Mouse (Mus musculus): Measurements from ENCODE around the gene Gm44973. TPM values are rescaled to one million over a fixed set of nuclear protein-coding genes. Genes with fewer than 3 reads are reported as not detected.
A peak's percentile ranks its signal among the peaks of the same experiment; 100 is the strongest.
"Not testable (repeated sequence)": the region's sequence is repeated elsewhere in the genome, so short reads cannot be mapped to it uniquely, and the experiment has no call there.

Gm44973 gene
- not detected in 2 replicates for total RNA-seq (2017)

- ATAC-seq (replicated peaks; ENCODE audit: low read depth, poor library complexity, severe bottlenecking) = peak; percentile 61
Measured at GRCm38 (mm10) chr7:5015118-5016001, at the start of gene Gm44973. Gene Gm44973, plus strand, starts transcription at chr7:5015496.

- ATAC-seq (replicated peaks; ENCODE audit: low read depth, poor library complexity, severe bottlenecking) = 0 out of 2 replicates have a peak, but pooled peaks have one; percentile 30
Measured at GRCm38 (mm10) chr7:4971068-4971467, 44.2 kb upstream of the Gm44973 start, which contains the start of gene Sbk3. Gene Sbk3, minus strand, starts transcription at chr7:4971168.

GRCm38 (mm10) chr7:4971710-4972109 is 43.6 kb upstream of the Gm44973 start:
- peak; percentile 52 for ATAC-seq (replicated peaks; ENCODE audit: low read depth, poor library complexity, severe bottlenecking)

GRCm38 (mm10) chr7:4972321-4973047 is 42.8 kb upstream of the Gm44973 start:
- 0 out of 2 replicates have a peak, but pooled peaks have one; percentile 7 for ATAC-seq (replicated peaks; ENCODE audit: low read depth, poor library complexity, severe bottlenecking)

- no peak for ATAC-seq (replicated peaks; ENCODE audit: low read depth, poor library complexity, severe bottlenecking)
Measured at GRCm38 (mm10) chr7:4975455-4975854, 39.8 kb upstream of the Gm44973 start.

- ATAC-seq (replicated peaks; ENCODE audit: low read depth, poor library complexity, severe bottlenecking) = no peak
Measured at GRCm38 (mm10) chr7:4976832-4977231, 38.5 kb upstream of the Gm44973 start.

GRCm38 (mm10) chr7:4988250-4988649 is 27.0 kb upstream of the Gm44973 start:
- no peak for ATAC-seq (replicated peaks; ENCODE audit: low read depth, poor library complexity, severe bottlenecking)

- no peak for ATAC-seq (replicated peaks; ENCODE audit: low read depth, poor library complexity, severe bottlenecking)
Measured at GRCm38 (mm10) chr7:4993347-4993998, 21.8 kb upstream of the Gm44973 start.

GRCm38 (mm10) chr7:4993999-4994788 is 21.1 kb upstream of the Gm44973 start:
- ATAC-seq (replicated peaks; ENCODE audit: low read depth, poor library complexity, severe bottlenecking) = no peak

GRCm38 (mm10) chr7:4995268-4996002 is 19.9 kb upstream of the Gm44973 start:
- ATAC-seq (replicated peaks; ENCODE audit: low read depth, poor library complexity, severe bottlenecking) = no peak; the same call in 1 of the 2 replicates

GRCm38 (mm10) chr7:4996003-4996895 is 19.0 kb upstream of the Gm44973 start, which contains the start of gene Zfp579:
Gene Zfp579, minus strand, starts transcription at chr7:4996158.
- peak; percentile 89 for ATAC-seq (replicated peaks; ENCODE audit: low read depth, poor library complexity, severe bottlenecking)

- ATAC-seq (replicated peaks; ENCODE audit: low read depth, poor library complexity, severe bottlenecking) = no peak
Measured at GRCm38 (mm10) chr7:4996934-4997333, 18.4 kb upstream of the Gm44973 start.

GRCm38 (mm10) chr7:4999876-5000275 is 15.4 kb upstream of the Gm44973 start:
- peak; percentile 57 for ATAC-seq (replicated peaks; ENCODE audit: low read depth, poor library complexity, severe bottlenecking)

GRCm38 (mm10) chr7:5002876-5003275 is 12.4 kb upstream of the Gm44973 start:
- ATAC-seq (replicated peaks; ENCODE audit: low read depth, poor library complexity, severe bottlenecking) = not testable (repeated sequence)

- no peak for ATAC-seq (replicated peaks; ENCODE audit: low read depth, poor library complexity, severe bottlenecking)
Measured at GRCm38 (mm10) chr7:5008229-5008628, 7.1 kb upstream of the Gm44973 start.

GRCm38 (mm10) chr7:5012681-5013513 is 2.4 kb upstream of the Gm44973 start:
- ATAC-seq (replicated peaks; ENCODE audit: low read depth, poor library complexity, severe bottlenecking) = no peak

All from common myeloid progenitor, adult 5-6 weeks (primary cell).